ENCODE assay signal across 1 mouse cellular context in the genomic region with DNA sequence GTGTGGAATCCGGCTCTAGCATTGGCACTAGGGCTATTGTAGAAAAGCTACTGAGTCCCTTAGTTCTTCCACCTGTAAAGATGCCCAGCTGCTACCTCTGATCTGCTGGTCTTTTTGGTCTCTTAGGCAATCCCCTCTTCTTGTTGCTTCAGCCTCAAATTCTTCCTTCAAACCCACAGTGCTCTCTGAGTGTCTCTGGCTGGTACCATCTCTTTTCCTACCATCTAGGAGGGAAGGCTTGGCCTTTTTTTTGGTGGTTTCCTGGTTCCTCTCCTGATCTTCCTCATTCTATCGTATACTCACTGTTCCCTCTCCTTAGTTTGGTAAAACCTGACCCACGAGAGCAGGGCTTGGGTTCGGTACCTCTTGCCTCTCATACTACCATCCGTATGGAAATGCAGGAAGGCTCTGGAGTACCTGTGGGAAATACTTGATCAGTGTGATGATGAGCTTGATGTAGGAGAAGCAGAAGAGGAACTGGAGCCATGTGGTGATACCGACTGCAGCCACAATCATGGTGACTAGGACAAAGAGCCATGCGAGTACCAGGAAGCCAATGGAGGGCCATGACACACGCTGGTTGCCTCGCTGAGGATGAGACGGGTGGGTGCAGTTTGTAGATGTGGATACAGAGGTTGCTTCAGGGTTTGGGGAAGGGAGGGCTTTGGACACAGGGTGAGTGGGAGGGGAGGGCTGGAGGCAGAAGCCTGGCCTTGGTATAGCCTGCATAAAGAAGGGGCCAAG.
A peak's percentile ranks its signal among the peaks of the same experiment; 100 is the strongest.
TF ChIP-seq lines count a peak whose summit lies in the region.

No protein-coding gene starts in this region.

TF ChIP-seq in myocyte, 11 proteins besides CTCF, POLR2A, EP300 and RAD21:
- TF ChIP-seq MYOG (IDR thresholded peaks at IDR 0.05; ENCODE audit: control insufficient read depth in 1 of 3, insufficient read depth in 1 of 3, insufficient read length in 2 of 3, low read depth in 2 of 3) = no peak
- TF ChIP-seq POLR2AphosphoS2 (IDR thresholded peaks at IDR 0.05; ENCODE audit: insufficient read length, low read depth) = peak; percentile 52
